Mouse (Mus musculus): ENCODE results near the gene BC003965. TPM values are rescaled to one million over a fixed set of nuclear protein-coding genes. Genes with fewer than 3 reads are reported as not detected.

Gene BC003965
- polyA plus RNA-seq, 1 experiment, result 13.6 TPM

GRCm38 (mm10) chr17:25164770-25165169 lies 19.6 kb upstream of the BC003965 start:
- Histone ChIP-seq H3K9ac (ENCODE audit: low read depth, poor library complexity, severe bottlenecking) (no peak overlapping the region), H3K4me3 (ENCODE audit: low read depth, low read length) (no peak overlapping the region), H3K27me3 (ENCODE audit: control insufficient read depth, insufficient read depth, low read length, poor library complexity, severe bottlenecking) (no peaks in the 10 kb centered on the region), H3K27ac (ENCODE audit: insufficient read depth, low read length) (no peak overlapping the region), H3K36me3 (ENCODE audit: control insufficient read depth, insufficient read depth, low read length, poor library complexity, severe bottlenecking) (0 out of 2 replicates have a peak, but pooled peaks cover 2% of the 10 kb centered on the region), H3K4me1 (ENCODE audit: control insufficient read depth, insufficient read depth, low read length) (no peaks in the 10 kb centered on the region), H3K9me3 (replicated peaks; ENCODE audit: control insufficient read depth, insufficient read depth, low read length, poor library complexity, severe bottlenecking) (no peaks in the 10 kb centered on the region)
- no peak for TF ChIP-seq POLR2A (IDR thresholded peaks at IDR 0.05; ENCODE audit: insufficient read depth, low read length)
- TF ChIP-seq CTCF (IDR thresholded peaks at IDR 0.05; ENCODE audit: low read depth, low read length), result no peak

- no peak for TF ChIP-seq EP300 (IDR thresholded peaks at IDR 0.05; ENCODE audit: insufficient read depth, low read depth, low read length)
- TF ChIP-seq POLR2A (IDR thresholded peaks at IDR 0.05; ENCODE audit: insufficient read depth, low read length), result no peak
- no peak for TF ChIP-seq CTCF (IDR thresholded peaks at IDR 0.05; ENCODE audit: low read depth, low read length)
- no peak overlapping the region for H3K9ac ChIP-seq (ENCODE audit: low read depth, poor library complexity, severe bottlenecking)
- H3K9me3 ChIP-seq (replicated peaks; ENCODE audit: control insufficient read depth, insufficient read depth, low read length, poor library complexity, severe bottlenecking), result no peaks in the 10 kb centered on the region
Measured at GRCm38 (mm10) chr17:25165970-25166671, 18.2 kb upstream of the BC003965 start.

GRCm38 (mm10) chr17:25169706-25170105 lies 14.6 kb upstream of the BC003965 start:
- H3K36me3 ChIP-seq (ENCODE audit: control insufficient read depth, insufficient read depth, low read length, poor library complexity, severe bottlenecking), result no peaks in the 10 kb centered on the region
- no peaks in the 10 kb centered on the region for H3K9me3 ChIP-seq (replicated peaks; ENCODE audit: control insufficient read depth, insufficient read depth, low read length, poor library complexity, severe bottlenecking)
- no peak overlapping the region for H3K27ac ChIP-seq (ENCODE audit: insufficient read depth, low read length)
- H3K4me3 ChIP-seq (ENCODE audit: low read depth, low read length), result no peak overlapping the region
- TF ChIP-seq POLR2A (IDR thresholded peaks at IDR 0.05; ENCODE audit: insufficient read depth, low read length), result no peak
- no peak for TF ChIP-seq EP300 (IDR thresholded peaks at IDR 0.05; ENCODE audit: insufficient read depth, low read depth, low read length)
- TF ChIP-seq CTCF (IDR thresholded peaks at IDR 0.05; ENCODE audit: low read depth, low read length), result no peak
- no peak overlapping the region for H3K9ac ChIP-seq (ENCODE audit: low read depth, poor library complexity, severe bottlenecking)
- H3K27me3 ChIP-seq (ENCODE audit: control insufficient read depth, insufficient read depth, low read length, poor library complexity, severe bottlenecking), result no peaks in the 10 kb centered on the region
- H3K4me1 ChIP-seq (ENCODE audit: control insufficient read depth, insufficient read depth, low read length), result peaks cover 2% of the 10 kb centered on the region

More at GRCm38 (mm10) chr17:25165970-25166671, 18.2 kb upstream of the BC003965 start:
- H3K4me1 ChIP-seq (ENCODE audit: control insufficient read depth, insufficient read depth, low read length), result no peaks in the 10 kb centered on the region
- H3K36me3 ChIP-seq (ENCODE audit: control insufficient read depth, insufficient read depth, low read length, poor library complexity, severe bottlenecking), result no peaks in the 10 kb centered on the region
- H3K27me3 ChIP-seq (ENCODE audit: control insufficient read depth, insufficient read depth, low read length, poor library complexity, severe bottlenecking), result no peaks in the 10 kb centered on the region
- no peak overlapping the region for H3K4me3 ChIP-seq (ENCODE audit: low read depth, low read length)
- H3K27ac ChIP-seq (ENCODE audit: insufficient read depth, low read length), result no peak overlapping the region

GRCm38 (mm10) chr17:25172558-25172957 lies 11.8 kb upstream of the BC003965 start:
- TF ChIP-seq EP300 (IDR thresholded peaks at IDR 0.05; ENCODE audit: insufficient read depth, low read depth, low read length), result no peak
- TF ChIP-seq POLR2A (IDR thresholded peaks at IDR 0.05; ENCODE audit: insufficient read depth, low read length), result no peak
- TF ChIP-seq CTCF (IDR thresholded peaks at IDR 0.05; ENCODE audit: low read depth, low read length), result no peak
- Histone ChIP-seq H3K9me3 (replicated peaks; ENCODE audit: control insufficient read depth, insufficient read depth, low read length, poor library complexity, severe bottlenecking) (no peaks in the 10 kb centered on the region), H3K36me3 (ENCODE audit: control insufficient read depth, insufficient read depth, low read length, poor library complexity, severe bottlenecking) (no peaks in the 10 kb centered on the region), H3K4me3 (ENCODE audit: low read depth, low read length) (no peak overlapping the region), H3K9ac (ENCODE audit: low read depth, poor library complexity, severe bottlenecking) (no peak overlapping the region), H3K4me1 (ENCODE audit: control insufficient read depth, insufficient read depth, low read length) (peaks cover 2% of the 10 kb centered on the region), H3K27ac (ENCODE audit: insufficient read depth, low read length) (no peak overlapping the region), H3K27me3 (ENCODE audit: control insufficient read depth, insufficient read depth, low read length, poor library complexity, severe bottlenecking) (no peaks in the 10 kb centered on the region)

- H3K4me3 ChIP-seq (ENCODE audit: low read depth, low read length), result no peak within 1 kb of the TSS
- H3K27ac ChIP-seq (ENCODE audit: insufficient read depth, low read length), result no peak within 1 kb of the TSS
- H3K9me3 ChIP-seq (replicated peaks; ENCODE audit: control insufficient read depth, insufficient read depth, low read length, poor library complexity, severe bottlenecking), result no peaks in the 10 kb centered on the region
- no peaks in the 10 kb centered on the region for H3K36me3 ChIP-seq (ENCODE audit: control insufficient read depth, insufficient read depth, low read length, poor library complexity, severe bottlenecking)
- TF ChIP-seq POLR2A (IDR thresholded peaks at IDR 0.05; ENCODE audit: insufficient read depth, low read length), result no peak
- no peak for TF ChIP-seq EP300 (IDR thresholded peaks at IDR 0.05; ENCODE audit: insufficient read depth, low read depth, low read length)
- TF ChIP-seq CTCF (IDR thresholded peaks at IDR 0.05; ENCODE audit: low read depth, low read length), result no peak
- no peaks in the 10 kb centered on the region for H3K27me3 ChIP-seq (ENCODE audit: control insufficient read depth, insufficient read depth, low read length, poor library complexity, severe bottlenecking)
- H3K4me1 ChIP-seq (ENCODE audit: control insufficient read depth, insufficient read depth, low read length), result peaks cover 2% of the 10 kb centered on the region
- no peak within 1 kb of the TSS for H3K9ac ChIP-seq (ENCODE audit: low read depth, poor library complexity, severe bottlenecking)
Measured at GRCm38 (mm10) chr17:25175411-25175810, 8.9 kb upstream of the BC003965 start, which contains the start of gene Gm38655. Gene Gm38655, minus strand, starts transcription at chr17:25175471.

- no peaks in the 10 kb centered on the region for H3K27me3 ChIP-seq (ENCODE audit: control insufficient read depth, insufficient read depth, low read length, poor library complexity, severe bottlenecking)
- no peaks in the 10 kb centered on the region for H3K4me1 ChIP-seq (ENCODE audit: control insufficient read depth, insufficient read depth, low read length)
- no peak overlapping the region for H3K9ac ChIP-seq (ENCODE audit: low read depth, poor library complexity, severe bottlenecking)
- TF ChIP-seq EP300 (IDR thresholded peaks at IDR 0.05; ENCODE audit: insufficient read depth, low read depth, low read length), result no peak
- TF ChIP-seq CTCF (IDR thresholded peaks at IDR 0.05; ENCODE audit: low read depth, low read length), result no peak
- TF ChIP-seq POLR2A (IDR thresholded peaks at IDR 0.05; ENCODE audit: insufficient read depth, low read length), result no peak
- H3K4me3 ChIP-seq (ENCODE audit: low read depth, low read length), result no peak overlapping the region
- 0 out of 2 replicates have a peak, but pooled peaks cover 3% of the 10 kb centered on the region for H3K36me3 ChIP-seq (ENCODE audit: control insufficient read depth, insufficient read depth, low read length, poor library complexity, severe bottlenecking)
- H3K27ac ChIP-seq (ENCODE audit: insufficient read depth, low read length), result no peak overlapping the region
- H3K9me3 ChIP-seq (replicated peaks; ENCODE audit: control insufficient read depth, insufficient read depth, low read length, poor library complexity, severe bottlenecking), result no peaks in the 10 kb centered on the region
Measured at GRCm38 (mm10) chr17:25183232-25183631, 1.1 kb upstream of the BC003965 start.

All from ES-Bruce4 (cell line).